Mouse (Mus musculus) erythroid progenitor cell, adult 5-6 weeks (primary cell): ENCODE data around the gene Olfr1564. TPM values are rescaled to one million over a fixed set of nuclear protein-coding genes. Genes with fewer than 3 reads are reported as not detected.
"Not testable (repeated sequence)": the region's sequence is repeated elsewhere in the genome, so short reads cannot be mapped to it uniquely, and the experiment has no call there.

Experiments used
- ATAC-seq: replicated peaks from 2 replicates; pipeline ENCODE4 v1.8.0; 2016; ENCODE audit warnings: moderate number of reproducible peaks, mild to moderate bottlenecking, moderate TSS enrichment, inconsistent platforms; ENCODE audit not compliant: poor library complexity, low FRiP score, severe bottlenecking
- total RNA-seq, 2 experiments: library from RNA; stranded (forward) in 1 of 2; stranded (reverse) in 1 of 2; fragments of 150-400 nt in 1 of 2; fragments of 186-747, 209-891 nt in 1 of 2; gene quantifications; 2 replicates each; pipeline versions ENCODE4 v1.2.3 to v1.2.4; 2015 to 2017; ENCODE audit warnings: low replicate concordance in 2 of 2

Olfr1564 gene
- total RNA-seq (2015; ENCODE audit: low replicate concordance), result not detected in 2 replicates
- total RNA-seq (2017; ENCODE audit: low replicate concordance), result not detected in 2 replicates

GRCm38 (mm10) chr17:33221590-33221989, at the start of gene Olfr1564:
Gene Olfr1564, minus strand, starts transcription at chr17:33221690.
- ATAC-seq, result no peak

DNA sequence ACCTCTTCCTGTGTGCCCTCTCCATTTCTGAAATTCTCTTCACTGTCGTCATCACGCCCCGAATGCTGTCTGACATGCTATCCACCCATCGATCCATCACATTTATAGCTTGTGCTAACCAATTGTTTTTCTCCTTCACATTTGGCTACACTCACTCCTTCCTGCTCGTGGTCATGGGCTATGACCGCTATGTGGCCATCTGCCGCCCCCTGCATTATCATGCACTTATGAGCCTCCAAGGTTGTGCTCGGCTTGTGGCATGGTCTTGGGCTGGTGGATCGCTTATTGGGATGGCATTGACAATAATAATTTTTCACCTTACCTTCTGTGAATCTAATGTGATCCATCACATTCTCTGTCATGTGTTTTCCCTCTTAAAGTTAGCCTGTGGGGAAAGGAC, 47.4 kb upstream of the Olfr1564 start:
- no peak for ATAC-seq

- no peak for ATAC-seq
Measured at GRCm38 (mm10) chr17:33264376-33264775, 42.9 kb upstream of the Olfr1564 start, which contains the start of gene Olfr63. Gene Olfr63, plus strand, starts transcription at chr17:33264676.

- 0 out of 2 replicates have a peak, but pooled peaks have one; percentile 17 for ATAC-seq
Measured at GRCm38 (mm10) chr17:33255319-33255657, 33.8 kb upstream of the Olfr1564 start.

DNA sequence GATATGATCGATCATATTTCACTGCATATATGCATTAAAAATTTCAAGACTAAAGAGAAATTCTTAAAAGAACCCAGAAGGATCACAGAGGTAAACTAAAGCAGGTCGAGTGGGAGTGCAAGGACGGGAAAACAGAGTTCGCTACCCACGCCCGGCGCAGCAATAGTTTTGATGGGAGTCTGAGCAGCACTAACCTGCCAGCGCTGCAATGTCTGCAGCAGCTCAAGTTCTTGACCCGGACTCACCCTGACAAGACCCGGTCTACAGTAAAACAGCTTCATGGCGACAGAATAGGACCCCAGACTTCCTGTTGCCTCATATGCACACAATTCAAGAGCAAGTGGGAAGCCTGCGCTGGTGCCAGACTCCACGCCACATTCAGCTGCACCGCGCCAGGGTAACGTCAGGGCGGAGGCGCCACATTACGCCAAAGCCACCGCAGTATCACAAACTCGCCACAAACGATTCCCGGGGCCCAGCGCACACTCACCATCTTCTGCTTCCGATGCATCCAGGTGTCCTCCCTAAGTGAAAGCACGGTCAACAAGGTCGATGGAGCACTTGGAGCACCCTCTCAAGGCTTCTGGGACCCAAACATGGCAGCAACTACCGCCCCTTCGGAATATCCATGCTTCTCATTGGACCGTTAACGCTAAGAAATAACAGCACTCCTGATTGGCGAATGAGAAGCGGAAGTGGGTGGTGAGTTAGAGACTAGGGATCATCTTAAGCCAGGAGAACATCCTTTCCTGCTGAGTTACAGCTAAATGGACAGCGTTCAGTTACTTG, 33.2 kb upstream of the Olfr1564 start, which contains the start of gene Zfp955a:
Gene Zfp955a, minus strand, starts transcription at position 616 of the 789 bp plus-strand sequence.
- peak; percentile 99 for ATAC-seq

DNA sequence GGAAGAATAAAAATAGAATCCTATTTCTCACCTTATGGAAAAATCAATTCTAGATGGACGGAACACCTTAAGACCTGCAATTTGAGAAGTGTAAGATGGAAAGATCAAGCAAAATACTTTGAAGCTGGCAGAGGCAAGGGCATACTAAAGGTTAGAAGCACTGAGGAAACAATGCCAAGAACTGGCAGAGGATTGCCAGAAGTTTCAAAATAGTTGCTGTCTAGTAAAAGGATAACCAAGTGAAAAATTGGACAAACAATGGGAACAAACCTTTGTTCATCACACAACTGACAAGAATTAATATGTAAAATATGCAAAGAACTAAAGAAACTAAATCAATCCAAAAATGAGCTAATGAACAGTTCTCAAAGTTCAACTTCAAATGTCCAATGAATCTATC, 15.2 kb upstream of the Olfr1564 start:
- not testable (repeated sequence) for ATAC-seq

DNA sequence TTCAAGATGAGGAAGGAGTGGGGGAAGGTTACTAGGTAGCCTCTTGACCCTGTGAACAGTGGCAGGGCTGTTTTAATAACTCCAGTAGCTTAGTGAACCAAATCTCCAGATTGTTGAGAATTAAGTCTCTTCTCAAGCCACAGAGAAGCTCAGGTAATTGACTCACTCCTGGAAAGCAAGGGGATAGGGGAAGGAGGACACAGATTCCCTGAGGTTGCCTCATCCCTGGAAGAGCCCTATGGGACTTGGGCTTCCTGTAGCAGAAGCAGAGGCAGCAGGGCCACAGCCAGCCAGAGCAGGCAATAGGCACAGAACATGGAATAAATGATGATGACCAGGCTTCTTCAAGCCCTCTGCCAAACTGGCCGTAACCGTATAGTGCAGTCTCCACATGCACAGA, 30.5 kb downstream of the Olfr1564 start, which contains the start of gene Olfr239:
Gene Olfr239, plus strand, starts transcription at position 301 of the 400 bp plus-strand sequence.
- not testable (repeated sequence) for ATAC-seq

GRCm38 (mm10) chr17:33168147-33168546, 53.3 kb downstream of the Olfr1564 start, which contains the start of gene Olfr55:
Gene Olfr55, plus strand, starts transcription at chr17:33168447.
- ATAC-seq, result not testable (repeated sequence)

Other genes with a start within 250 kb of the Olfr1564 start
- 0.72 and 6.3 TPM in 2 replicates for gene Zfp952, start 228.6 kb downstream of the Olfr1564 start, total RNA-seq (2015; ENCODE audit: low replicate concordance)
- gene Zfp952, start 228.6 kb downstream of the Olfr1564 start, total RNA-seq (2017; ENCODE audit: low replicate concordance), result 2.1 and 2.3 TPM in 2 replicates
- gene Zfp763, start 188.3 kb downstream of the Olfr1564 start, total RNA-seq (2015; ENCODE audit: low replicate concordance), result 0.36 and 2.1 TPM in 2 replicates
- 2.8 and 3.3 TPM in 2 replicates for gene Zfp763, start 188.3 kb downstream of the Olfr1564 start, total RNA-seq (2017; ENCODE audit: low replicate concordance)
- not detected in 2 replicates for gene 4921501E09Rik, start 153.6 kb downstream of the Olfr1564 start, total RNA-seq (2015; ENCODE audit: low replicate concordance)
- gene 4921501E09Rik, start 153.6 kb downstream of the Olfr1564 start, total RNA-seq (2017; ENCODE audit: low replicate concordance), result not detected in 2 replicates
- gene Zfp563, start 132.4 kb downstream of the Olfr1564 start, total RNA-seq (2015; ENCODE audit: low replicate concordance), result 0.72 TPM in 1 of 2 replicates, not detected in the other
- 0.98 and 1.7 TPM in 2 replicates for gene Zfp563, start 132.4 kb downstream of the Olfr1564 start, total RNA-seq (2017; ENCODE audit: low replicate concordance)
- not detected in 2 replicates for gene Morc2b, start 82.0 kb downstream of the Olfr1564 start, total RNA-seq (2015; ENCODE audit: low replicate concordance)
- 0.51 TPM in 1 of 2 replicates, not detected in the other for gene Morc2b, start 82.0 kb downstream of the Olfr1564 start, total RNA-seq (2017; ENCODE audit: low replicate concordance)
- gene Olfr55, start 53.2 kb downstream of the Olfr1564 start, total RNA-seq (2015; ENCODE audit: low replicate concordance), result not detected in 2 replicates
- not detected in 2 replicates for gene Olfr55, start 53.2 kb downstream of the Olfr1564 start, total RNA-seq (2017; ENCODE audit: low replicate concordance)
- gene Olfr239, start 30.4 kb downstream of the Olfr1564 start, total RNA-seq (2015; ENCODE audit: low replicate concordance), result not detected in 2 replicates
- gene Olfr239, start 30.4 kb downstream of the Olfr1564 start, total RNA-seq (2017; ENCODE audit: low replicate concordance), result not detected in 2 replicates
- gene Zfp955a, start 33.5 kb upstream of the Olfr1564 start, total RNA-seq (2015; ENCODE audit: low replicate concordance), result 1.3 and 1.4 TPM in 2 replicates
- gene Zfp955a, start 33.5 kb upstream of the Olfr1564 start, total RNA-seq (2017; ENCODE audit: low replicate concordance), result 3.3 and 7.2 TPM in 2 replicates
- not detected in 2 replicates for gene Olfr63, start 43.0 kb upstream of the Olfr1564 start, total RNA-seq (2015; ENCODE audit: low replicate concordance)
- not detected in 2 replicates for gene Olfr63, start 43.0 kb upstream of the Olfr1564 start, total RNA-seq (2017; ENCODE audit: low replicate concordance)
- 1.8 and 2.5 TPM in 2 replicates for gene Zfp955b, start 67.9 kb upstream of the Olfr1564 start, total RNA-seq (2015; ENCODE audit: low replicate concordance)
- gene Zfp955b, start 67.9 kb upstream of the Olfr1564 start, total RNA-seq (2017; ENCODE audit: low replicate concordance), result 0.45 and 1.7 TPM in 2 replicates
- gene Zfp81, start 137.2 kb upstream of the Olfr1564 start, total RNA-seq (2015; ENCODE audit: low replicate concordance), result 3.2 and 4.6 TPM in 2 replicates
- gene Zfp81, start 137.2 kb upstream of the Olfr1564 start, total RNA-seq (2017; ENCODE audit: low replicate concordance), result 2.8 and 4.8 TPM in 2 replicates
- gene Zfp101, start 173.0 kb upstream of the Olfr1564 start, total RNA-seq (2015; ENCODE audit: low replicate concordance), result 30.6 and 50.3 TPM in 2 replicates
- gene Zfp101, start 173.0 kb upstream of the Olfr1564 start, total RNA-seq (2017; ENCODE audit: low replicate concordance), result 26.9 and 141 TPM in 2 replicates
- not detected in 2 replicates for gene Actl9, start 211.2 kb upstream of the Olfr1564 start, total RNA-seq (2015; ENCODE audit: low replicate concordance)
- not detected in 2 replicates for gene Actl9, start 211.2 kb upstream of the Olfr1564 start, total RNA-seq (2017; ENCODE audit: low replicate concordance)